Mouse (Mus musculus): Measurements from ENCODE around the gene Kif13a.
A peak's percentile ranks its signal among the peaks of the same experiment; 100 is the strongest.

Kif13a gene

DNA sequence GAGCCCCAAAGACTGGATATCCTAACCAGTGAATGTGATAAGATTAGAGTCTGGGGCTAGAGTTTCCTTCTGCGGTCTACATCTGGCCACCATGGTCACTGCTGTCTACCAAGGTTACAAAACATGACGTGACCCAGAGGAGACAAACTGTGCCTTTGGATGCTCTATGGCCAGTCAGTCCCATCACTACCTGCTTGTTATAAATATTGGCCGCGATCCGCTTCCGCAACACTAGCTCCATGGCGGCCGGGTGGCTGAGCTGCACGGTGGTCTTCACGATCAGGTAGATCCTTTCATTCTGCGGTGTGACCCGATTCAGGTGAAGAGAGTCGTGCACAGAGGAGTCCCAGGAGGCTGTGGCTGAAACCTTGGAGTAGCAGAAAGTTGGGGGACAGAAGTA is 157.1 kb downstream of the Kif13a start:
- no peak for DNase-seq

DNA sequence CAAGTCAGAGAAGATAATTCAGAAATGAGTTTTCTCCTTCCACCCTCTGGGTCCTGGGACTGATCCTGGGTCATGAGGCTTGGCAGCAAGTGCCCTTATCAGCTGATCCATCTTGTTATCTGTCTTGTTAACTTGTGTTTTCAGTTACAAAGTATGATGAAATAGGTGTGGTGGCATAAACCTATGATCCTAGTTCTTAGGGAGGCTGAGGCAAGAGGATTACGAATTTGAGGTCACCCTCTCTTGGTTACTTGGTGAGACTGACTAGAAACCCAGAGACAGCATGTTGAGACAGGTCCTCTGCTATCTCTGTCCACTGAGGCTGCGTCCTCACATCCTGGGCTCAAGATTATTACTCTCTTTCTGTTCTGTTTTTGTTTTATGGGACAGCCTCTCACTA is 164.3 kb downstream of the Kif13a start:
- DNase-seq: no peak

DNA sequence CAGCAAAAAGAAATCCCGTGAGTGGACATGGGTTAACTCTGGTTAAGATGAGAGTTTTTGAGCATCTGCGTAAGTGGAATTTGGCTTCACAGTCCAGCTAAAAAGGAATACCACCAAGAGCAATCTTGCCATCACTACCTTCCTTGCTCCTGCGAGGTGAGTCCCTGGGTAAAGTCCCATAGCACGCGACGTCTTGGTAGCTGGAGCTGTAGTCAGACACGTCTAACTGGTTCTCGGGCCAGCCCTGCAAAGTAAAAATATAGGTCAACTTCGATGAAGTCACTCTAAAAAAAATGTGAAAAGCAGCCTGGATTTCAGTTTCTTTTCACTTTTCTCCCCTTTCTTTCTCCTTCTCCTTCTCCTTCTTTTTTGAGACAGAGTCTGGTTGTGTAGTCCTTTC is 166.5 kb downstream of the Kif13a start:
- DNase-seq: no peak

- DNase-seq: no peak
These were observed 168.7 kb downstream of the Kif13a start for GRCm38 (mm10) chr13:46760921-46761320.

DNA sequence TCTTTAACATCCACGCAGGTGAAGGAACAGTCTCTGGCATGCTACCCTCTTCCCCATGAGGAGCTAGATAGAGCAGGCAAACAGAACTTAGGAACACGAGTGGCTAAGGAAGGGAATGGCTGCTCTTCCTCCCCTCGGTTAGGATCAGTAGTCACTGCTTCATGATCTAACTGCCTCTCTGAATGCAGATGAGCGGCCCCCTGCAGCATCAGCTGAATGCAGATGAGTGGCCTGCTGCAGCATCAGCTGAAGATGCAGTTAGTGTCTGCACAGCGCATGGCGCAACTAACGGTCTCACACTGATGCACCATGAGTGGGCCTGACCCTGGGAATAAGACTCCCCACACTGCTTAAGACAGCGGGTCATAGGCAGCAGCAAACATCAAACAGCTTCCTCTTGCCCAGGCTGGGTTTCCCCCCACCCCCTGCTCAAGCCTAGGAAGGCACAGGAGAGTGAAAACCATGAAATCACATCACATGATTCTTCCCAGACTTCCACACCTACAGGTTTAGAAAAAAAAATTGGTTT is 170.3 kb downstream of the Kif13a start:
- no peak for DNase-seq

DNA sequence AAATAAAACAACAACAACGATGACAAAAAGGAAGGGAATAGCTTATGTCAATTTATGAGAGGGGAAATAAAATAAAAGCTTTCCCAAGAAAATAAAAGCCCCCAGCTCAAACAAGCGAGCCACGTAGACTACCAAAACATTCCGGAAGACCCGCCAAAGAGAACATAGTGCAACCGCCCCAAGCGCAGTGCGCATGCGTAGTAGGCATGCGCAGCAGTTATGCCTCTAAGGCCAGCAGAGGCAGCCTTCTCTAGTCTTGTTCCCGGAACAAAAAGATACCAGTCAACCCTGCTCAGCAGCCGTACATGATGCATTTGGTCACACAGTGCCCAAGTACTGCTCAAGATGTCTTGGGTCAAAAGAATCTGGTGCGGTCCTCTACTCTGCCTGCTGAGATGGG is 171.0 kb downstream of the Kif13a start:
- DNase-seq: no peak

DNA sequence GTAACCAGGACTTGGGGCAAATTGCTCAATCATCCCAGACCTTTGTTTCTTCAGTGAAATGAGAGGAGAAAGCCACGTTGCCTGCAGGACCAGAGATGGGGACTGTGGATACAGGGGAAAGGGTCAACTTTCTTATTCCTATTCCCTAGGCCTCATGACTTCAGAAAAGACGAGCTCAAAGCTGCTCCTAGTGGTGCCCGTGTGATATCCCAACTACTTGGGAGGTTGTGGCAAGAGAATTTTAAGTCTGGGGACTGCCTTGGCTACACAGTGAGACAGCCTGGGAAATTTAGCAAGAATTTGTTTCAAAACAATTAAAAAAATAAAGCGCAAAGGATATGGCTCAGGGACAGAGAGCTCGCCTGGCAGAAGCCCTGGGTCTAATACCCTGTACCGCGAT is 171.7 kb downstream of the Kif13a start:
- DNase-seq: no peak

DNA sequence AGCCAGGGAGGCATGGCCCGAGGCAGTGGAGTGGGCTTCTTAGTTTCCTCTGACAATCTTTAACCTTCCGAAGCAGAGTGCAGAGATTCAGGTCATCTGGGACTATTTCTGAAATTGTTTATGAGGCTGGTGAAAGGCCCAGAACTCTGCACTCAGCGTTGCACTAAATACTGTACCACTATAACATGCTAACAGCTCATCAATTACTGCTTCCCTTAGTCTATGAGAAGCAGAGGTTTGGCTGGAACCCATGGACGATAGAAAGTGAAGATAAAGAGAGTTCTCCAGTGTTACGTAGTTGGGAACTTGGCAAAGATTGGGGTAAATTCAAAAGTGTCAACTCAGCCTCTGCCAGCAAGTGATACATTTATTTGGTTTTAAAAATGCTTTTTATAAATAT is 176.4 kb downstream of the Kif13a start:
- DNase-seq: no peak

GRCm38 (mm10) chr13:46752566-46753229 is 177.0 kb downstream of the Kif13a start:
- DNase-seq: no peak

- DNase-seq: no peak
These were observed 181.4 kb downstream of the Kif13a start for GRCm38 (mm10) chr13:46748138-46748873.

DNA sequence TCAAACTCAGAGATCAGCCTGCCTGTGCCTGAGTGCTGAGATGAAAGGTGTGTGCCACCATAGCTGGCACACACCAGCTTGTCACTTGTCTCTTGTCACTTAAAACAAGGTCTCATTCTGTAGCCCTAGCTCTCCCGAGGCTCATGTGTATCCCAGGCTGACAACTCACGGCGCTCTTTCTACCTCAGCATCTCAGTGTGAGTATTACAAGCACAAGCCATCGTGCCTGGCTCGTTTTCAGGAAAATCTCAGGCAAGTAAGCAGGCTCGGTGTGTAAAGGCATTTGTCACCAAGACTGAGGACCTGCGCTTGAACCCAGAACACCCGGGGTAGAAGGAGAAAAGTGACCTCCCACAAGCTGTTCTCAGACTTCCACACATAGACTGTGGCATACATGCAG is 185.8 kb downstream of the Kif13a start:
- no peak for DNase-seq

DNA sequence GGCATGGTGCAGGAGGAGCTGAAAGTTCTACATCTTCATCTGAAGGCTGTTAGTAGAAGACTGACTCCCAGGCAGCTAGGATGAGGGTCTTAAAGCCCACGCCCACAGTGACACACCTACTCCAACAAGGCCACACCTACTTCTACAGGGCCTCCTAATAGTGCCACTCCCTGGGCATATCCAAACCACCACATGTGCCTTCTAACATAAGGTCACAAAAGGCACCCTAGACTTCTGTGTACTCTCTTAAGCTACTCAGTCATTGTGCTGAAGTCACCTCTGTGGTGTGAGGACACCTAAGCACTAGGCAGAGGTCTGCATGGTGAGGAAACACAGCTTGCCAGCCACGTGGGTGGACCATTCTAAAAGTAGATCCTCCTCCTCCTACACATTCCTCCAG is 187.3 kb downstream of the Kif13a start:
- DNase-seq: no peak

DNA sequence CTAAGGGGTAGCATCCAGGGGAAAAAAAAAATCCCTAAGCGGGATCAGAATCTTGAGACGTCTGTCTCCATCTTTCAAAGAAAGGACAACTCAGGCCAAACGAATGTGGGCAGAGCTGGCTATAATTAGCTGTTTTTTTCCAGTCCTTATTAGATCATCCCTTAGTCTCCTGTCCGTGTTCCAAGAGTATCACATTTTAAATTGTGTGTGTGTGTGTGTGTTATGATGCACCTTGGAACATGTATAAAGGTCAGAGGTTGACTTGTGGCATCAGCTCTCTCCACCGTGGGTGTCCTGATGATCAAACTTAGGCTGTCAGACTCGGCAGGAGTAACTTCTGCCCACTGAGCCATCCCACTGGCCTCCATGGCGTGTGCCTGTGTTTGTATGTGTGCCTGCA is 190.2 kb downstream of the Kif13a start:
- DNase-seq: no peak

DNA sequence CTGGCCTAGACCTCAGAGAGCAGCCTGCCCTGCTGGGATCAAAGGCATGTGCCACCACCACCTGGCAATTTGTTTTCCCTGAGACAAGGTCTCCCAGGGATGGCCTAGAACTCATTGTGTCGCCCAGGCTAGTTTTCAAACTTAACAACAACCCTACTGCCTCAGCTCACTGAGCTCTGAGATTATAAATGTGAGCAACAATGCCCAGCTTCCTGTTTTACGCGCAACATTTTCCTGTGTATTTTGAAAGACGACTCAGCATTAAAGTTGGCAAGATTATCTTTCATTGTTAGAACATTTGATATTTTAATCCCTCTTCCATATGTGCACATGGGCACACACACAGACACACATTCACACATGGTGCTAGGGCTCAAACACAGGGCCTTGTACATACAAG is 192.2 kb downstream of the Kif13a start:
- DNase-seq: no peak

- DNase-seq: no peak
These were observed 193.2 kb downstream of the Kif13a start for GRCm38 (mm10) chr13:46736479-46736865.

DNA sequence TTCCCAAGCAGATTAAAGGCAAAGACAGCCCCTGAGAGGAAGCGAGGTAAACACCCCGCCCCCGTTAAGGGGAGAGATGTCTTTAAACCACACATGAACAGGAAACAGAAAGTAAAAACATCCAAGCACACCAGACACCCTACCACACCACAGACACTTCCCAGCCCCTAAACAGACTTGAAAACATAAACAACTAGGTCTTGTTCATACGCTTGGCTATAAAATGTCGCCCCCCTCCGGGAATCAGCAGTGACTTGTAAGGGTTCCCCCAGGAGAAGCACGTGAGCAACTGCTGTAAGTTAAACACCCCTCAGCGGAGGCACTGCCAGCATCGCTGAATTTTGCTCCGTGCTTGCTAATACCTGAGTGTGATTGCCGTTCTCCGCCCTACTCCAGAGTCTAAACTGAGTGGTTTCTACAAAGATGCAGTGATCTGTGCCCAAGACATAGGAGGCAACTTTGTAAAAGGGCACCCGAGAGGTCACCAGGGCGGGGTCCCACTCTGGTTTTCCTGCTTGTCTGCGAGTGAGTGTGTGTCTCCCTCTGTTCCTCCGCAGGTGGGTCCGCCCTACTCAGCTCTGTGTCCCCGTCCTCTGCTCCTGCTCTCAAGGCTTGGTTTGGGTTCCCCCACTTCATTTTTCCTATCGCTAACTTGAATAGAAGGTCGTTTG is 193.7 kb downstream of the Kif13a start:
- peak; percentile 63 for DNase-seq

DNA sequence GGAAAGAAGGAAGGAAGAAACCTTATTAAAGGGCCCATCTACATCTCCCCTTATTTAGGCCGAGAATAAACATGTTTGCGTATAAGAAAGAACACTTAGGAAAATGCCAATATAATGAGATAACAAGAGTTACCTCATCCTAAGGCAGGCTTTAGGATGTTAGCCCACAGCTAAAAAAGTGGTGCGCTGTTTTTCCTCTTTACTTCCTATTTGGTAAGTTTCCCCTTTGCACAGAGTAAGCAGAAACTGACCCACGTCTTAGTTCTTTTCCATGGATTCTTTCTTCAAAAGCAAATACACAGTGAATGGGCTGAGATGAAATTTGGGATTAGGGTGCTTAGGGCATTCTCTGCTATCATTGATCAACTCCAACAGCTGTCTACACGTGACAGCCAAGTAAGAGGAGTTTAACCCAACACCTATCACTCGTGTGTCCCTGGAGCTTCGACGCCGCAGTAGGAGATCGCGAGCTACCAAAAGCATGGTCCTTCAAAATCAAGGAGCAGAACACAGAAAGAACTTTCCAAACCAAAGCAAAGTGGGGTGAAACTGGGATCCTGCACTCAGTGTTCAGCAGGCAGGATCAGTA is 194.4 kb downstream of the Kif13a start:
- DNase-seq: no peak

GRCm38 (mm10) chr13:46729998-46730397 is 199.7 kb downstream of the Kif13a start:
- no peak for DNase-seq

DNA sequence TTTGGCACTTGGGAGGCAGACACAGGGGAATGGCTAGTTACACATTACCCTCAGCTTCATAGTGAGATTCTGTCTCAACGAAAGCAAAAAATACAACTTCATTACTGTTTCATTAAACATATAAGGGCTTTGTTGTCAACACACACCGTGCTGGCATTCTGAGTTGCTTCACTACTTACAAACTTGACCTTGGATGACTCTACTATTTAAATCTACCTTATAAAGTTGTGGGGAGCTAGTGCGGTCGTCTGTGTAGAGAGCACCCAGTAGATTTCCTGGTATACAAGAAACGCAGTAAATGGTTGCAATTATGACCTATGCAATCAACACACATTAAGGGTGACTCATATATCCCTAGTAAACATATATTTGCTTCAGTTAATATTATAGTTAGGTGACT is 201.3 kb downstream of the Kif13a start:
- no peak for DNase-seq

DNA sequence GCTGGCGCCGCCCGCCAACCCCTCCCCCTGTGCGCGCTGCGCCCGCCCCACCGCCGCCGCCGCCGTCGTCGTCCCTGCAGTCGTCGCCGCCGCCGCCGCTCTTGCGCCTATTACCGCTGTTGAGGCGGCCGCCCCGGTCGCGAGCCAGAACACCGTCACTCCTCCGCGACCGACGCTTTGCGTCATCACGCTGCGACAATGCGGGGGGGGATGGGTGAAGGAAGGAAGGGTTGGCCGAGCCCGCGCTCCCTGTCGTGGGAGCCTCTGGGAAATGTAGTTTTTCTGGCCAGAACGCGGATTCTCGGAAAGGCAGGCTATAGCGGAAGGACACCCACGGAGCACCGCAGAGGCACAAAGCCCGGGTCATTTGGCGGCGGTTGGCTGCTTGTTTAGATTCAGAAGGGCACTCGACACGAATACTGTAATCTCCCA is 201.8 kb downstream of the Kif13a start, which contains the start of gene Nup153:
TSS of gene Nup153 (minus strand) at position 104 of the 432 bp plus-strand sequence.
- peak; percentile 100 for DNase-seq

DNA sequence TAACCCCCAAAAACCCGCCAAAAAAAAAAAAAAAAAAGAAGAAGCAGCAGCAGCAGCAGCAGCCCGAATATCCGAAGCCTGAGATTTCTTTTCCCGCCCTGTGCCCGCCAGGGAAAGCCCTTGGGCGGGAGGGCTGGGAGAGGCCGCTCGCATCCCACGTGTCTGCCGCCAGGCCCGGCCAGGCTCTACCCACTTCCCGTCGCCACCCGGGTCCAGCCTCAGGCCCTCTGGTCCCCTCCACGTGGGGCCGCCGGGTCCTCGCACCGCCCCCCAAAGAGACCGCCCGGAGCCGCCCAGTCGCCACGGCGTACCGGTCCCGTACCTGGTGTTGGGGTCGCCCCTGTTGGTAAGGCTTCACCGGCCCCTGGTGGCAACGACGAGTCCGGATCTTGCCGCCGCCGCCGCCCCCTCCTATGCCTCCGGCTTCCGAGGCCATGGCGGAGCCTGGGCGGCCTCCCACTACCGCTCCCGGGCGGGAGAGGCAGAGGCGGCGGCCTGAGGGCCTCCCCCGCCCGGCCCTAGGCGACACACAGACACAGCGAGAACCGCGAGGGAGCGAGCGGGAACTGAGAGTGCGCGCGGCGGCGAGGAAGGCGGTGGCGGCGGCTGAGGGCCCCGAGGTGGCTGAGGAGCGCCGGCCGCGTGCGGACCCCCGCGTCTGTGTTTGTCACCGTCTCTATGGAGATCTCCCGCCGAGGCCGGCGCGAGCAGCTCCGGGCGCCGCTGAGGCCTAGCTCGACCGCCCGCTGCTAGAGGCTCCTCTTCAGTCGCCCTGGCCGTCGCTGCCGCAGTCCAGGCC is 202.4 kb downstream of the Kif13a start:
- DNase-seq: peak; percentile 65

- no peak for DNase-seq
These were observed 203.2 kb downstream of the Kif13a start for GRCm38 (mm10) chr13:46726288-46727037.

All from kidney, adult 9 months (tissue).